Mouse (Mus musculus) lung, postnatal 4 days (tissue): Measurements from ENCODE around the gene Dera.

Experiments used
- DNase-seq, 2 experiments: peaks; one replicate each; pipeline ENCODE4 v3.0.0; 2021

The Dera gene

GRCm38 (mm10) chr6:137807296-137807695 lies 53.0 kb downstream of the Dera start:
- no peak for DNase-seq

- no peak for DNase-seq
These were observed 54.4 kb downstream of the Dera start for GRCm38 (mm10) chr6:137808706-137809105.

- no peak for DNase-seq
These were observed 55.8 kb downstream of the Dera start for GRCm38 (mm10) chr6:137810136-137810535.

- no peak for DNase-seq
These were observed 59.7 kb downstream of the Dera start for GRCm38 (mm10) chr6:137814006-137814405.

- DNase-seq, result no peak
These were observed 62.2 kb downstream of the Dera start for GRCm38 (mm10) chr6:137816508-137816907.

- DNase-seq, result no peak
These were observed 68.2 kb downstream of the Dera start for GRCm38 (mm10) chr6:137822550-137822949.

- no peak for DNase-seq
These were observed 70.0 kb downstream of the Dera start for GRCm38 (mm10) chr6:137824046-137825021.

GRCm38 (mm10) chr6:137825022-137825613 lies 70.8 kb downstream of the Dera start:
- DNase-seq, result no peak

GRCm38 (mm10) chr6:137829056-137829776 lies 74.9 kb downstream of the Dera start:
- DNase-seq, result no peak

GRCm38 (mm10) chr6:137836799-137837198 lies 82.5 kb downstream of the Dera start:
- no peak for DNase-seq

GRCm38 (mm10) chr6:137843337-137843736 lies 89.0 kb downstream of the Dera start:
- DNase-seq, result no peak

- no peak for DNase-seq
These were observed 103.2 kb downstream of the Dera start for GRCm38 (mm10) chr6:137857198-137858194.

GRCm38 (mm10) chr6:137869903-137870580 lies 115.7 kb downstream of the Dera start:
- no peak for DNase-seq

GRCm38 (mm10) chr6:137870667-137871066 lies 116.3 kb downstream of the Dera start:
- no peak for DNase-seq

- peak; percentile 63 to 70 for DNase-seq
These were observed 117.8 kb downstream of the Dera start for GRCm38 (mm10) chr6:137872055-137872735.

GRCm38 (mm10) chr6:137874471-137875244 lies 120.3 kb downstream of the Dera start:
- peak in 1 of 2 experiments; percentile 10 for DNase-seq

GRCm38 (mm10) chr6:137885644-137886043 lies 131.3 kb downstream of the Dera start:
- DNase-seq, result no peak

GRCm38 (mm10) chr6:137886210-137886979 lies 132.0 kb downstream of the Dera start:
- no peak for DNase-seq

GRCm38 (mm10) chr6:137887258-137887657 lies 132.9 kb downstream of the Dera start:
- DNase-seq, result no peak
